Mouse (Mus musculus): ENCODE results near the gene Rps6.

GRCm38 (mm10) chr4:86898791-86899474, 41.7 kb upstream of the Rps6 start:
- TF ChIP-seq POLR2A (IDR thresholded peaks at IDR 0.05; ENCODE audit: control insufficient read depth, extremely low read depth, insufficient read depth, low read length, poor library complexity) (no peak), CTCF (IDR thresholded peaks at IDR 0.05; ENCODE audit: borderline replicate concordance, control insufficient read depth, extremely low read depth, insufficient read depth, low read length, poor library complexity) (no peak)

Data from thymus, adult 2 months (tissue).